Mouse (Mus musculus) cortical plate, adult 2 months (tissue): ENCODE data around the gene Cpsf4.

Source experiments
- CTCF ChIP-seq: fragments of 200-500 bp; IDR thresholded peaks from 2 replicates; pipeline ENCODE4 v1.5.1; 2011; ENCODE audit warnings: mild to moderate bottlenecking, control low read depth, low read length; ENCODE audit not compliant: insufficient read depth; ENCODE audit errors: extremely low read depth
- POLR2A ChIP-seq: fragments of 200-500 bp; IDR thresholded peaks from 2 replicates; pipeline ENCODE4 v1.6.1; 2011; ENCODE audit warnings: mild to moderate bottlenecking, low read length, control low read depth; ENCODE audit not compliant: insufficient read depth; ENCODE audit errors: extremely low read depth

- no peak for TF ChIP-seq CTCF
- no peak for TF ChIP-seq POLR2A
Measured at GRCm38 (mm10) chr5:145212216-145212615, 45.2 kb downstream of the Cpsf4 start.
